Mouse (Mus musculus) heart, embryonic 15.5 days (tissue): Measurements from ENCODE around the gene Vps52. TPM values are rescaled to one million over a fixed set of nuclear protein-coding genes. Genes with fewer than 3 reads are reported as not detected.

Source experiments
- ATAC-seq: fragments of 200-750 bp; cut with Nextera tagmentation; replicated peaks from 2 replicates; pipeline ENCODE4 v1.8.0; 2017; ENCODE audit warnings: low read depth, moderate TSS enrichment; ENCODE audit not compliant: insufficient number of reproducible peaks, insufficient read depth, low FRiP score
- H3K27ac ChIP-seq: fragments of 300-500 bp; sonication (generic); 2 replicates; pipeline ENCODE4 v1.5.1; 2015; ENCODE audit warnings: mild to moderate bottlenecking, inconsistent platforms
- H3K27me3 ChIP-seq: fragments of 300-500 bp; sonication (generic); 2 replicates; pipeline ENCODE4 v1.6.1; 2015; ENCODE audit warnings: inconsistent platforms
- H3K36me3 ChIP-seq: fragments of 300-500 bp; sonication (generic); 2 replicates; pipeline ENCODE4 v1.6.1; 2015; ENCODE audit warnings: mild to moderate bottlenecking, inconsistent platforms
- H3K4me1 ChIP-seq: fragments of 300-500 bp; sonication (generic); replicated peaks from 2 replicates; pipeline ENCODE4 v1.6.1; 2015; ENCODE audit warnings: inconsistent platforms
- H3K4me2 ChIP-seq: fragments of 300-500 bp; sonication (generic); 2 replicates; pipeline ENCODE4 v1.6.1; 2015; ENCODE audit warnings: inconsistent platforms, mild to moderate bottlenecking, moderate library complexity
- H3K4me3 ChIP-seq: fragments of 300-500 bp; sonication (generic); 2 replicates; pipeline ENCODE4 v1.5.1; 2015; ENCODE audit warnings: mild to moderate bottlenecking, inconsistent platforms
- H3K9ac ChIP-seq: fragments of 300-500 bp; sonication (generic); 2 replicates; pipeline ENCODE4 v1.6.1; 2015; ENCODE audit warnings: mild to moderate bottlenecking, inconsistent platforms
- H3K9me3 ChIP-seq: fragments of 300-500 bp; sonication (generic); replicated peaks from 2 replicates; pipeline ENCODE4 v1.6.1; 2016; ENCODE audit warnings: inconsistent platforms
- WGBS: fragments of 180-500 bp; shearing (Covaris S2); methylation state at CpG from one replicate; pipeline ENCODE4 v1.1.7; 2015; ENCODE audit warnings: mixed read lengths; 5-methylcytosine and 5-hydroxymethylcytosine counted together
- polyA plus RNA-seq: library from polyadenylated mRNA; unstranded; fragments of >200 nt; fragmentation: Nextera tagmentation; extraction: Ambion mirVana; gene quantifications from 2 replicates; pipeline ENCODE4 v1.2.1, GENCODE M21; 2015

The Vps52 gene
- polyA plus RNA-seq, 1 experiment from 2014 or later = 35.5 TPM

GRCm38 (mm10) chr17:33925406-33926116 is 30.1 kb upstream of the Vps52 start:
- Histone ChIP-seq H3K4me2 (no peak overlapping the region), H3K9me3 (no peaks in the 10 kb centered on the region), H3K27me3 (no peaks in the 10 kb centered on the region), H3K36me3 (peaks cover 5% of the 10 kb centered on the region; the same call in 1 of the 2 replicates), H3K4me1 (peaks cover 22% of the 10 kb centered on the region), H3K9ac (no peak overlapping the region), H3K4me3 (no peak overlapping the region), H3K27ac (no peak overlapping the region)
- ATAC-seq = no peak
- WGBS = 82% methylated on average over 21 of the region's 21 CpGs

GRCm38 (mm10) chr17:33926207-33926932 is 29.2 kb upstream of the Vps52 start:
- Histone ChIP-seq H3K4me3 (no peak overlapping the region), H3K36me3 (peaks cover 5% of the 10 kb centered on the region; the same call in 1 of the 2 replicates), H3K27me3 (no peaks in the 10 kb centered on the region), H3K27ac (no peak overlapping the region), H3K4me2 (no peak overlapping the region), H3K4me1 (peaks cover 26% of the 10 kb centered on the region), H3K9ac (no peak overlapping the region), H3K9me3 (no peaks in the 10 kb centered on the region)
- WGBS = 74% methylated on average over 17 of the region's 17 CpGs
- no peak for ATAC-seq

- Histone ChIP-seq H3K36me3 (peaks cover 19% of the 10 kb centered on the region), H3K4me3 (peak overlapping the region; percentile 77), H3K4me2 (peak overlapping the region; percentile 87), H3K4me1 (peaks cover 26% of the 10 kb centered on the region), H3K27ac (peak overlapping the region; percentile 99; the same call in 1 of the 2 replicates), H3K9me3 (no peaks in the 10 kb centered on the region), H3K9ac (peak overlapping the region; percentile 87), H3K27me3 (no peaks in the 10 kb centered on the region)
- ATAC-seq = no peak
- WGBS = 51% methylated on average over 21 of the region's 21 CpGs
Observed at GRCm38 (mm10) chr17:33928251-33928947, 27.2 kb upstream of the Vps52 start.

- WGBS = under 1% methylated on average over 73 of the region's 80 CpGs
- Histone ChIP-seq H3K4me2 (peak within 1 kb of the TSS; percentile 87), H3K36me3 (peaks cover 28% of the 10 kb centered on the region), H3K4me3 (peak within 1 kb of the TSS; percentile 77), H3K4me1 (peaks cover 26% of the 10 kb centered on the region), H3K9me3 (no peaks in the 10 kb centered on the region), H3K9ac (peak within 1 kb of the TSS; percentile 87), H3K27ac (peak within 1 kb of the TSS; percentile 99), H3K27me3 (no peaks in the 10 kb centered on the region)
- ATAC-seq = peak; percentile 85
Observed at GRCm38 (mm10) chr17:33929371-33930279, 26.0 kb upstream of the Vps52 start, which contains the start of gene Rgl2. Gene Rgl2 (plus strand): TSS chr17:33929543.

GRCm38 (mm10) chr17:33930280-33931158 is 25.1 kb upstream of the Vps52 start:
- H3K36me3 ChIP-seq = peaks cover 29% of the 10 kb centered on the region
- H3K9me3 ChIP-seq = no peaks in the 10 kb centered on the region
- peak overlapping the region; percentile 99 for H3K27ac ChIP-seq
- under 1% methylated on average over 44 of the region's 45 CpGs for WGBS
- peak overlapping the region; percentile 87 for H3K4me2 ChIP-seq
- peak overlapping the region; percentile 77 for H3K4me3 ChIP-seq
- no peaks in the 10 kb centered on the region for H3K27me3 ChIP-seq
- peaks cover 26% of the 10 kb centered on the region for H3K4me1 ChIP-seq
- H3K9ac ChIP-seq = peak overlapping the region; percentile 87
- ATAC-seq = no peak

DNA sequence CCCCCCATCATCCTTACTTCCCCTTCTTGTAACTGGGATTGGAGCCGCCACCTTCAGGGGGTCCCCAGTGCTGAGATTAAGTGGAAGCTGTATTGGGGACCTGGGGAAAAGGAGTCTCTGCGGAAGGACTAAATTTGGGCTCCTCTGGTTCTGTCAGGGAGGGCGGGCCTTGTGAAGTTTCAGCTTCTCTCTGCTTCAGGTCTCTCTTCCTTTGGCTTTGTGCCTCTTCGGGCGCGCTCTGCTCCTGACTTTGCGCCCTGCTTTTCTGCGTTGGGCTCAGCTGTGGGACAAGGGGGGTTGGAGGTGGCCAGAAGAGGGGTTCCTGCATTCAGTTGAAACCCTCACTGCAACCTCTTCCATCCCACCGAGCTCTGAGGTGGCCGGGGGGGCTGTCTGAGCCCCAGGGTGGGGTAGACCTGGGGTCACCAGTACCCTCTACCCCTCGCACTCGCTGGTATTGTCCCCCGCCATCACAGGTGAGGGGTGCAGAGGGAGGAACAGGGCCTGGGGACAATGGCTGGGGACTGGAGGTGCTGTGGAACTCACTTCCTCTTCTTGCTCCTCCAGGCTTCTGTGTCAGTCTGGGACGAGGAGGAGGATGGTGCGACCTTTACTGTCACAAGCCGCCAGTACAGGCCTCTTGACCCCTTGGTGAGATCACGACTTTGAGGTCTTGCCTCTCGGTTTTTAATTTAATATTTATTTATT is 24.3 kb upstream of the Vps52 start:
- Histone ChIP-seq H3K9me3 (no peaks in the 10 kb centered on the region), H3K4me3 (peak overlapping the region; percentile 77), H3K36me3 (peaks cover 31% of the 10 kb centered on the region), H3K4me2 (peak overlapping the region; percentile 87), H3K27ac (no peak overlapping the region), H3K27me3 (no peaks in the 10 kb centered on the region), H3K9ac (peak overlapping the region; percentile 87; the same call in 1 of the 2 replicates), H3K4me1 (peaks cover 26% of the 10 kb centered on the region)
- 48% methylated on average over 18 of the region's 18 CpGs for WGBS
- ATAC-seq = no peak

DNA sequence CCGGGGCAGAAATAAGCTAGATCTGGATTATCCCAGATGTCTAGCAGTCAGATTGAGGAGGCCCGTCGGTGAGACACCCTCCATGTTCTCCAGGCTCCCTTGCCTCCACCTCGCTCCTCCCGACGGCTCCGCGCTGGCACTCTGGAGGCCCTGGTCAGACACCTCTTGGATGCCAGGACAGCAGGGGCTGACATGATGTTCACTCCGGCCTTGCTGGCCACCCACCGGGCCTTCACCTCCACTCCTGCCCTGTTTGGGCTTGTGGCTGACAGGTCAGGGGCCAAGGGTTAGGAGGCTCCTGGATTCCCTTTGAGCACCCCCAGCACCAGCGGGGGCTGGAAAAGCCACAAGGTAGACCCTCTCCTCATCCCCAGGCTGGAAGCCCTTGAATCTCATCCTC is 23.7 kb upstream of the Vps52 start:
- Histone ChIP-seq H3K27ac (no peak overlapping the region), H3K4me1 (peaks cover 26% of the 10 kb centered on the region), H3K9me3 (no peaks in the 10 kb centered on the region), H3K4me3 (0 out of 2 replicates have a peak overlapping the region, but pooled peaks have one; percentile 77), H3K36me3 (peaks cover 32% of the 10 kb centered on the region; the same call in 1 of the 2 replicates), H3K9ac (no peak overlapping the region), H3K27me3 (no peaks in the 10 kb centered on the region), H3K4me2 (peak overlapping the region; percentile 87; the same call in 1 of the 2 replicates)
- ATAC-seq = no peak
- 89% methylated on average over 11 of the region's 11 CpGs for WGBS

- H3K36me3 ChIP-seq = peaks cover 37% of the 10 kb centered on the region; the same call in 1 of the 2 replicates
- ATAC-seq = no peak
- no peak overlapping the region for H3K4me2 ChIP-seq
- no peak overlapping the region for H3K4me3 ChIP-seq
- no peak overlapping the region for H3K27ac ChIP-seq
- no peak overlapping the region for H3K9ac ChIP-seq
- H3K27me3 ChIP-seq = no peaks in the 10 kb centered on the region
- H3K4me1 ChIP-seq = peaks cover 26% of the 10 kb centered on the region
- no peaks in the 10 kb centered on the region for H3K9me3 ChIP-seq
- 81% methylated on average over 14 of the region's 14 CpGs for WGBS
Observed at GRCm38 (mm10) chr17:33932448-33932847, 23.2 kb upstream of the Vps52 start.

DNA sequence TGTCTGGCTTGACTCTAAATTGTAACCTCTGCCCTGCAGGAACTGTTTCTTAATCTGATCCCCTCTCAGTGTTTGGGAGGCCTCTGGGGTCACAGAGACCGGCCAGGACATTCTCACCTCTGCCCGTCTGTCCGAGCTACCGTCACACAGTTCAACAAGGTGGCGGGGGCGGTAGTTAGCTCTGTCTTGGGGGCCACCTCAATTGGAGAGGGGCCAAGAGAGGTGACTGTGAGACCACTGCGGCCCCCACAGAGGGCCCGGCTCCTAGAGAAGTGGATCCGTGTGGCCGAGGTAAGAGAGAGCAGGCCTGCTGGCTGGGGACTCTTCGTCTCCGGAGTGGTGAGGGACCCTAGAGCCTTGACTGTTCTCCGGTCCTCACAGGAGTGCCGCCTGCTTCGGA is 22.6 kb upstream of the Vps52 start:
- no peak overlapping the region for H3K27ac ChIP-seq
- no peak for ATAC-seq
- peaks cover 22% of the 10 kb centered on the region for H3K4me1 ChIP-seq
- H3K9me3 ChIP-seq = no peaks in the 10 kb centered on the region
- peaks cover 40% of the 10 kb centered on the region; the same call in 1 of the 2 replicates for H3K36me3 ChIP-seq
- no peaks in the 10 kb centered on the region for H3K27me3 ChIP-seq
- 91% methylated on average over 15 of the region's 15 CpGs for WGBS
- H3K4me2 ChIP-seq = no peak overlapping the region
- H3K9ac ChIP-seq = no peak overlapping the region
- H3K4me3 ChIP-seq = no peak overlapping the region
